Mouse (Mus musculus) lung, postnatal 0 days (tissue): ENCODE measurements at regions not wholly inside any gene's neighbourhood (a gene's known extent, or its start where the extent isn't known, plus 50 kb on each side); places are given as distances from the start of the nearest gene placed in this dataset.

Source experiments
- ATAC-seq: fragments of 200-750 bp; cut with Nextera tagmentation; 2 replicates; pipeline ENCODE4 v1.8.0; 2017; ENCODE audit warnings: moderate library complexity
- DNase-seq: peaks from one replicate; pipeline ENCODE4 v3.0.0-alpha.2; 2016; ENCODE audit warnings: low spot score
- H3K27ac ChIP-seq: fragments of 300-500 bp; sonication (generic); 2 replicates; pipeline ENCODE4 v1.5.1; 2014; ENCODE audit warnings: antibody characterized with exemption, mild to moderate bottlenecking, low read length, mixed read lengths
- H3K27me3 ChIP-seq: fragments of 300-500 bp; sonication (generic); replicated peaks from 2 replicates; pipeline ENCODE4 v1.6.1; 2014; ENCODE audit warnings: low read length, mixed read lengths; ENCODE audit not compliant: insufficient read depth
- H3K36me3 ChIP-seq: fragments of 300-500 bp; sonication (generic); 2 replicates; pipeline ENCODE4 v1.6.1; 2014; ENCODE audit warnings: low read length, mixed read lengths; ENCODE audit not compliant: insufficient read depth
- H3K4me1 ChIP-seq: fragments of 300-500 bp; sonication (generic); 2 replicates; pipeline ENCODE4 v1.6.1; 2014; ENCODE audit warnings: antibody characterized with exemption, low read depth, low read length, mixed read lengths; ENCODE audit not compliant: insufficient read depth
- H3K4me2 ChIP-seq: fragments of 300-500 bp; sonication (generic); replicated peaks from 2 replicates; pipeline ENCODE4 v1.6.1; 2014; ENCODE audit warnings: low read depth, mild to moderate bottlenecking, low read length, moderate library complexity, mixed read lengths
- H3K4me3 ChIP-seq: fragments of 300-500 bp; sonication (generic); 2 replicates; pipeline ENCODE4 v1.5.1; 2014; ENCODE audit warnings: low read depth, low read length
- H3K9ac ChIP-seq: fragments of 300-500 bp; sonication (generic); replicated peaks from 2 replicates; pipeline ENCODE4 v1.6.1; 2014; ENCODE audit warnings: low read depth, mild to moderate bottlenecking
- H3K9me3 ChIP-seq: fragments of 300-500 bp; sonication (generic); 2 replicates; pipeline ENCODE4 v1.6.1; 2016; ENCODE audit warnings: low read length, mixed read lengths
- CTCF ChIP-seq: IDR thresholded peaks from 2 replicates; pipeline ENCODE4 v1.5.1; 2016; ENCODE audit warnings: antibody characterized with exemption, mild to moderate bottlenecking
- EP300 ChIP-seq: IDR thresholded peaks from 2 replicates; pipeline ENCODE4 v1.6.1; 2016; ENCODE audit warnings: antibody characterized with exemption, mild to moderate bottlenecking, control low read depth
- WGBS: fragments of 180-500 bp; shearing (Covaris S2); extraction: QIAGEN DNeasy Blood & Tissue Kit; methylation state at CpG from one replicate; pipeline ENCODE4 v1.1.7; 2014; 5-methylcytosine and 5-hydroxymethylcytosine counted together

GRCm38 (mm10) chrX:115359111-115359510, 451.7 kb downstream of the Ube2dnl2 start:
- H3K9me3 ChIP-seq, result no peaks in the 10 kb centered on the region
- no peak overlapping the region for H3K4me3 ChIP-seq
- H3K36me3 ChIP-seq, result no peaks in the 10 kb centered on the region
- no peak for ATAC-seq
- TF ChIP-seq EP300, result no peak
- no peak for TF ChIP-seq CTCF
- H3K4me1 ChIP-seq, result no peaks in the 10 kb centered on the region
- WGBS, result 58% methylated on average over 4 of the region's 4 CpGs
- DNase-seq, result no peak
- H3K27ac ChIP-seq, result no peak overlapping the region
- H3K27me3 ChIP-seq, result no peaks in the 10 kb centered on the region
- H3K4me2 ChIP-seq, result no peak overlapping the region
- H3K9ac ChIP-seq, result no peak overlapping the region

- ATAC-seq (no peak), DNase-seq (peak; percentile 4)
- H3K27me3 ChIP-seq, result no peaks in the 10 kb centered on the region
- no peaks in the 10 kb centered on the region for H3K9me3 ChIP-seq
- no peak overlapping the region for H3K27ac ChIP-seq
- no peaks in the 10 kb centered on the region for H3K4me1 ChIP-seq
- WGBS, result 27% methylated on average over 3 of the region's 3 CpGs
- TF ChIP-seq EP300, result no peak
- no peak overlapping the region for H3K9ac ChIP-seq
- no peak overlapping the region for H3K4me2 ChIP-seq
- no peak overlapping the region for H3K4me3 ChIP-seq
- no peaks in the 10 kb centered on the region for H3K36me3 ChIP-seq
Measured at GRCm38 (mm10) chrX:115396373-115396772, 489.0 kb downstream of the Ube2dnl2 start.
